Comparison of ENCODE assay signal across 8 mouse cellular contexts in genomic region chr4:108383183-108383714, GRCm38 (mm10). TPM values are rescaled to one million over a fixed set of nuclear protein-coding genes. Genes with fewer than 3 reads are reported as not detected.
A peak's percentile ranks its signal among the peaks of the same experiment; 100 is the strongest.
DNase-seq lines count a peak whose midpoint lies in the region; ATAC-seq and TF ChIP-seq lines count a peak whose summit lies in the region.

Gene Shisal2a, minus strand, starts transcription at chr4:108383349.

- H3K27ac ChIP-seq in left cerebral cortex, adult 2 months = no peak within 1 kb of the TSS
- no peak within 1 kb of the TSS for H3K27ac ChIP-seq in embryonic facial prominence, embryonic 13.5 days
- peak within 1 kb of the TSS; percentile 9; the same call in 1 of the 2 replicates for H3K27ac ChIP-seq in hindbrain, embryonic 14.5 days
- H3K27ac ChIP-seq in midbrain, embryonic 10.5 days (replicated peaks) = peak within 1 kb of the TSS; percentile 77

- peak within 1 kb of the TSS; percentile 92 for H3K4me2 ChIP-seq in embryonic facial prominence, embryonic 13.5 days
- peak within 1 kb of the TSS; percentile 80 for H3K4me2 ChIP-seq in hindbrain, embryonic 14.5 days (replicated peaks)

- 0 out of 2 replicates have a peak, but pooled peaks cover 9% of the 10 kb centered on the region for H3K4me1 ChIP-seq in embryonic facial prominence, embryonic 13.5 days
- H3K4me1 ChIP-seq in hindbrain, embryonic 14.5 days (replicated peaks; ENCODE audit: control insufficient read depth, insufficient read depth, low read length) = peaks cover 16% of the 10 kb centered on the region; the same call in 1 of the 2 replicates
- H3K4me1 ChIP-seq in midbrain, embryonic 10.5 days = peaks cover 47% of the 10 kb centered on the region

- TF ChIP-seq CTCF in left cerebral cortex, adult 2 months (IDR thresholded peaks at IDR 0.05) = no peak

- 1% methylated on average over 55 of the region's 55 CpGs for WGBS in embryonic facial prominence, embryonic 13.5 days
- WGBS in hindbrain, embryonic 14.5 days = 3% methylated on average over 51 of the region's 55 CpGs
- WGBS in midbrain, embryonic 10.5 days = 2% methylated on average over 55 of the region's 55 CpGs

- peak within 1 kb of the TSS; percentile 77 for H3K9ac ChIP-seq in embryonic facial prominence, embryonic 13.5 days
- H3K9ac ChIP-seq in hindbrain, embryonic 14.5 days = peak within 1 kb of the TSS; percentile 77

- no peaks in the 10 kb centered on the region for H3K9me3 ChIP-seq in embryonic facial prominence, embryonic 13.5 days
- H3K9me3 ChIP-seq in hindbrain, embryonic 14.5 days (ENCODE audit: control insufficient read depth, low read length) = no peaks in the 10 kb centered on the region
- H3K9me3 ChIP-seq in midbrain, embryonic 10.5 days (replicated peaks) = no peaks in the 10 kb centered on the region

- H3K36me3 ChIP-seq in embryonic facial prominence, embryonic 13.5 days = no peaks in the 10 kb centered on the region
- H3K36me3 ChIP-seq in hindbrain, embryonic 14.5 days (replicated peaks; ENCODE audit: control insufficient read depth, insufficient read depth) = no peaks in the 10 kb centered on the region
- H3K36me3 ChIP-seq in midbrain, embryonic 10.5 days = no peaks in the 10 kb centered on the region

- H3K27me3 ChIP-seq in embryonic facial prominence, embryonic 13.5 days = peaks cover 30% of the 10 kb centered on the region
- H3K27me3 ChIP-seq in hindbrain, embryonic 14.5 days (ENCODE audit: control insufficient read depth, insufficient read depth, low read length) = peaks cover 4% of the 10 kb centered on the region; the same call in 1 of the 2 replicates
- H3K27me3 ChIP-seq in midbrain, embryonic 10.5 days (ENCODE audit: low read depth, poor library complexity, severe bottlenecking) = peaks cover 53% of the 10 kb centered on the region

- DNase-seq in left cerebral cortex, adult 2 months (ENCODE audit: extremely low spot score in 1 of 2, low spot score in 2 of 2) = no peak
- DNase-seq in left cerebral cortex, postnatal 4 days = no peak
- DNase-seq in hindbrain, embryonic 14.5 days (ENCODE audit: low spot score) = peak; percentile 38
- peak; percentile 51 for DNase-seq in midbrain, embryonic 10.5 days (ENCODE audit: low spot score)
- DNase-seq in thymus, postnatal 25 days = peak; percentile 6
- no peak for DNase-seq in lung, postnatal 36 days
- DNase-seq in urinary bladder, adult 2 months (ENCODE audit: low spot score) = no peak

- peak within 1 kb of the TSS; percentile 28 for H3K4me3 ChIP-seq in left cerebral cortex, adult 2 months
- H3K4me3 ChIP-seq in embryonic facial prominence, embryonic 13.5 days = peak within 1 kb of the TSS; percentile 56
- H3K4me3 ChIP-seq in hindbrain, embryonic 14.5 days (replicated peaks; ENCODE audit: low read length) = peak within 1 kb of the TSS; percentile 47
- H3K4me3 ChIP-seq in midbrain, embryonic 10.5 days = peak within 1 kb of the TSS; percentile 56

- ATAC-seq in embryonic facial prominence, embryonic 13.5 days (ENCODE audit: insufficient number of reproducible peaks, insufficient read depth, low FRiP score, low TSS enrichment, low read depth) = no peak
- ATAC-seq in hindbrain, embryonic 14.5 days (ENCODE audit: low FRiP score) = peak; percentile 43; the same call in 1 of the 2 replicates

- intact Hi-C loops in left cerebral cortex, adult 2 months (cut with DNase I) = no loop called here
- intact Hi-C loops in left cerebral cortex, postnatal 4 days (cut with DNase I) = no loop called here

RNA-seq across cellular contexts. Expression of gene Shisal2a, which starts in this region (rescaled TPM):
- total RNA-seq in left cerebral cortex, adult 2 months (2021) = not detected
- total RNA-seq in left cerebral cortex, postnatal 4 days (2021) = not detected
- 2.1 and 2.8 TPM in 2 replicates for polyA plus RNA-seq in embryonic facial prominence, embryonic 13.5 days (2015; fragmentation: Nextera tagmentation; extraction: Ambion mirVana)
- 5.5 and 7.6 TPM in 2 replicates for polyA plus RNA-seq in hindbrain, embryonic 14.5 days (2014; fragmentation: Nextera tagmentation; extraction: Ambion mirVana)
- 2.2 and 2.6 TPM in 2 replicates for polyA plus RNA-seq in midbrain, embryonic 10.5 days (2016; fragmentation: Nextera tagmentation; extraction: Ambion mirVana)
- polyA plus RNA-seq in urinary bladder, adult 2 months (2012; rRNA removed) = 0.15 TPM in 1 of 2 replicates, not detected in the other

Comparison
In these comparisons a context has a peak if more than half of its experiments do, and no peak if none do; other contexts are left out.
1. DNase-seq: peak in hindbrain, embryonic 14.5 days (single experiment), midbrain, embryonic 10.5 days (single experiment) and thymus, postnatal 25 days (single experiment); none in left cerebral cortex, adult 2 months (0 of 2), left cerebral cortex, postnatal 4 days (single experiment), lung, postnatal 36 days (single experiment) and urinary bladder, adult 2 months (single experiment).
2. H3K27ac ChIP-seq: peak in hindbrain, embryonic 14.5 days (single experiment) and midbrain, embryonic 10.5 days (single experiment); none in left cerebral cortex, adult 2 months (single experiment) and embryonic facial prominence, embryonic 13.5 days (single experiment).
3. Peak in every context shown above with its lines, with median percentiles within 50 percentile points of each other: H3K4me3 ChIP-seq.